Mouse (Mus musculus) thymus, postnatal 0 days (tissue): ENCODE data around the gene Nup62. TPM values are rescaled to one million over a fixed set of nuclear protein-coding genes. Genes with fewer than 3 reads are reported as not detected.
A peak's percentile ranks its signal among the peaks of the same experiment; 100 is the strongest.

Experiments used
- DNase-seq: peaks from one replicate; pipeline ENCODE4 v3.0.0-alpha.2; 2015; ENCODE audit warnings: low spot score
- polyA plus RNA-seq: library from polyadenylated mRNA; unstranded; fragments of >200 nt; fragmentation: Nextera tagmentation; extraction: Ambion mirVana; gene quantifications from 2 replicates; pipeline ENCODE4 v1.2.1, GENCODE M21; 2015

Gene Nup62
- polyA plus RNA-seq, 1 experiment from 2014 or later, result 88.1 TPM

- DNase-seq, result no peak
Observed at GRCm38 (mm10) chr7:44818751-44819235, 2.9 kb downstream of the Nup62 start.

DNA sequence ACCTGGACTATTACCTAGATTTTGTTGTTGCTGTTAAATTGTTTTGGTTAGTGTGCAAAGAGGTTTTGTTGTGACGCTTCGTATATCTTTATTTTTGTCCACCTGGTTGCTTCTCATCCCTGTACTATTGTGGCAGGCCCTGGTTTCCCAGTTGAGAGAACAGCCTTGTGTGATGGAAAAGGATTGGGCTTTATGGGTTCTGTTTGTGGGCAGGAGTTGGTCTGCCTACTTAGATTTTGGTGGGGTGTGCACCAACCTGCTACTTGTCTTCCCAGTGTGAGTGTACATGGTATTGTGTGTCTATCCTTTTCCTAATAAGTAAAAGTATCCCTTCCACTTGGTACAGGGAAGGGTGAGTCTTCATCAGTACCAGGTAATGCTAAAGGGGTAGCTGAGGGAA lies 3.5 kb downstream of the Nup62 start:
- DNase-seq, result no peak

GRCm38 (mm10) chr7:44819863-44820262 lies 4.0 kb downstream of the Nup62 start:
- DNase-seq, result no peak

- DNase-seq, result no peak
Observed at GRCm38 (mm10) chr7:44820525-44820924, 4.6 kb downstream of the Nup62 start.

DNA sequence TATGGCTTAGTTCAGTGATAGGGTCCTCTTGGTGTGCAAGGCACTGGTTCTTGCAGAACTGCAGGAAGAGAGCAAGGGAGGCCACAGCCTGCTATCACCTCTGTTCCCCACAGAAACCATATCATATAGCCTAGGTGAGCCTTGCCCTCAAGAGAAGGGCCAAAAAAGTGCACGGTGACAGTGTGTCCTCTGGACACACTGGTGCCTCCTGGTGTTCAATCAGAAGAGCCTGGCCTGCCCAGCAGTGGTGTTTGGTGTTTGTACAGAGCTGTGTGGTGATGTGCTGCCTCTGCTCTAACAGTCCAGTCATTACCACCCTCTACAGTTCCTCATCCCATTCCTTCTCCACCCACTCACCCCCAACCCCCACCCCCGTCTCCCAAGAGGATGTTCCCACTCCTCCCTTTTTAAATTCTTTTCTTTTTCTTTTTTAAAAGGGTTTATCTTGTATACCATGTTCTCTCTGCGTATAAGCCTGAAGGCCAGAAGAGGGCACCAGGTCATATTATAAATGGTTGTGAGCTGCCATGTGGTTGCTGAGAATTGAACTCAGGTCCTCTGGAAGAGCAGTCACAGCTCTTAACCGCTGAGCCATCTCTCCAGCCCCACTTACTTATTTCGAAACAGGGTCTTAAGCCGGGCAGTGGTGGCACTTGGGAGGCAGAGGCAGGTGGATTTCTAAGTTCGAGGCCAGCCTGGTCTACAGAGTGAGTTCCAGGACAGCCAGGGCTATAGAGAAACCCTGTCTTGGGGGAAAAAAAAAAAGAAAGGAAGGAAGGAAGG lies 6.0 kb downstream of the Nup62 start:
- no peak for DNase-seq

- peak; percentile 57 for DNase-seq
Observed at GRCm38 (mm10) chr7:44823409-44823808, 7.5 kb downstream of the Nup62 start.

DNA sequence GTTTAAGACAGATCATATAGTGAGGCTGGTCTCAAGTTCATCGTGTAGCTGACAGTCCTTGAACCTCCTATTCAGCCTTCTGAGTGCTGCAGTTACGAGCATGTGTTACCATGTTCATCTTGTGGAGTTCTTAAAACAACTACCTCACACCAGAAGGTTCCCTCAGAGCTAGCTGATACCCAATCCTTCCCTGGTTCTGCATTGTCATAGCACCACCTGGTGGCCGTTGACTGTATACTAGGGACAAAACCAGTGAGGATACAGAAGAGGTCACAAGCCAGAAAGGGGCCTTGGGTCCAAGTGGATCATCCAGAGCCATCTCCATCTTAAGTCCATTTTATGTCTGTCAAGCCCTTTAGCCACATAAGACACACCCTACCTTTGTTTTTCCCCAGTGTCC lies 9.0 kb downstream of the Nup62 start:
- DNase-seq, result peak; percentile 78

- DNase-seq, result no peak
Observed at GRCm38 (mm10) chr7:44826771-44827170, 10.9 kb downstream of the Nup62 start.

DNA sequence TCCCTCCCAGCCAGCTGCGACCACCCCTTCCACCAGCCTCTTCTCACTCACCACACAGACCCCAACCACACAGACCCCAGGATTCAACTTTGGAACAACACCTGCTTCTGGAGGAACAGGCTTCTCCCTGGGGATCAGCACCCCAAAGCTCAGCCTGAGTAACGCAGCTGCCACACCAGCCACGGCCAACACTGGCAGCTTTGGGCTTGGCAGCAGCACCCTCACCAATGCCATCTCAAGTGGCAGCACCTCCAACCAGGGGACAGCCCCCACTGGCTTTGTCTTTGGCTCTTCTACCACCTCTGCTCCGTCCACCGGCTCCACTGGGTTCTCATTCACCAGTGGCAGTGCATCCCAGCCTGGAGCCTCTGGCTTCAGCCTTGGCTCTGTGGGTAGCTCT lies 12.8 kb downstream of the Nup62 start:
- DNase-seq, result no peak

- no peak for DNase-seq
Observed at GRCm38 (mm10) chr7:44832763-44833162, 16.9 kb downstream of the Nup62 start.

DNA sequence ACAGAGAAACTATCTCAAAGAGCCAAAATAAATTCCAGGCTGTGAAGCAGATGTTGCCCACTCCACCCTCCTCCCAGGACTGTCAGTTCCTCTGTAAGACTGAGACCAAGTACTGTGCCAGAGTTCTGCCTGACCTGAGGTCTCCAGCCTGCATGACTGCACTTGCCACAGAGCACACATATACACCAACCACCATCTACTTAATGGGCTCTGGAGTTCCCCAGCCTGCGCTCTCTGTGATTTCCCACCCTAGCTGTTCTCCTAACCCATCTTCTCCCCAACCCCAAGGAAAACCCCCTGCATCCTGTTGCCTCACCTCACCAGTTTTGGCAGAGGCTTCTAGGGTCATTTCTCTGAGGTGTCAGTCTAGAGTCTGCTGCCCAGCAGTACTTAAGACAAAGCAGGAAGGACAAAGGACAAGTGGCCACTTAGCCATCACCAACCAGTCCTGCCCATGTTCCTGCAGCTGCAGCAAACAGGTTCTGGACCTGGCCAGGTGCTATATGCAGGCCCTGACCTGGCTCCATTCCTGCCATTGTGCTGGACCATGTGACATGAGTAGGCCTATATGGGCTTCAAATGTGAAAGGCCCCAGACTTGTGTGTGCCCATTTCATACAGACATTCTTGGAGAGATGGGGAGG lies 19.6 kb downstream of the Nup62 start:
- no peak for DNase-seq

- DNase-seq, result no peak
Observed at GRCm38 (mm10) chr7:44836016-44836404, 20.1 kb downstream of the Nup62 start.

- no peak for DNase-seq
Observed at GRCm38 (mm10) chr7:44836423-44837053, 20.6 kb downstream of the Nup62 start.

DNA sequence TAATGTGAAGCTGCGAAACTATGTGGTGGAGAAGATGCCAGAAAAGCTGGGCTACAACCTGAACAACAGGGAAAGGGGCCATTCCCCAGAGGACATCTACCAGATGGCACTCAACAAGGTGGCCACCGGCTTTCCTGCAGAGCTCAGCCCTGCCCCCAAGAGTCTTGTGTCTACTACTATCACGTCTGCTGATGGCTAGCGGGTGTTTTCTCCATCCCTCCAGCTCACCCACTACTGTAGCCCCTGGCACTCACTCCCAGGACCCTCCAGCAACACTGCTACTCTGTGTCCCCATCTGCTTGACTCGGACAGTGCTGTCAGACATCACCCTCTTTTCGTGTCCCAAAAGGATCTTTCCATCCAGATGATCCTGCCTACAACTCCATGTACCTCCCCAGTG lies 22.2 kb downstream of the Nup62 start:
- DNase-seq, result no peak

DNA sequence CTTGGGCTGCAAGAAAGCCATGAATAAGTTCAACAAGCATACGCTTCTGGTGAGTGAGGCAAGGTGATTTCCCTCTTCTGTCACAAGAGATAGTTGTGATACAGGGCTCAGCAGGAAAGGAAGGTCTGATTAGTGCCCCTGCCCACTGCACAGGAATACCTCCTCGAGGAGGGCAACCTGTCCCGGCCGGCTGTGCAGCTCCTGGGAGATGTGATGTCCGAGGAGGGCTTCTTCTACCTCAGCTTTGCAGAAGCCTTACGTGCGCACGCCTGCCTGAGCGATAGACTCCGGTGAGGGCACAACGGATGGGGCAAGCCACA lies 23.2 kb downstream of the Nup62 start:
- no peak for DNase-seq

DNA sequence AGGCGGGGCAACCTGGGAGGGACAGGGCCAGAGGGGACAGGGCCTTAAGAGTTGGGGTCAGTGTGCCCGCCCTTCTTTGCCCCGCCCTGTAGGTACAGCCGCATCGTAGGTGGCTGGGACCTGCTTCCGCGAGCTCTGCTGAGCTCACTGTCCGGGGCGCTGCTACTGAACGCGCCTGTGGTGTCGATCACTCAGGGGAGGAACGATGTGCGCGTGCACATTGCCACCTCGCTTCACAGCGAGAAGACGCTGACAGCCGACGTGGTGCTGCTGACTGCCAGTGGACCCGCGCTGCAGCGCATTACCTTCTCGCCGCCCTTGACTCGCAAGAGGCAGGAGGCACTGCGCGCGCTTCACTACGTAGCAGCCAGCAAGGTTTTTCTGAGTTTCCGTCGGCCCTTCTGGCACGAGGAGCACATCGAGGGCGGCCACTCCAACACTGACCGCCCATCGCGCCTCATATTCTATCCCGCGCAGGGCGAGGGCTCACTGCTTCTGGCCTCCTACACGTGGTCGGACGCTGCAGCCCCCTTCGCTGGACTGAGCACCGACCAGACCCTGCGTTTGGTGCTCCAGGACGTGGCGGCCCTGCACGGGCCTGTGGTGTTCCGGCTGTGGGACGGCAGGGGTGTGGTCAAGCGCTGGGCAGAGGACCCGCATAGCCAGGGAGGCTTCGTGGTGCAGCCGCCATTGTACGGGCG lies 23.8 kb downstream of the Nup62 start:
- peak; percentile 58 for DNase-seq

DNA sequence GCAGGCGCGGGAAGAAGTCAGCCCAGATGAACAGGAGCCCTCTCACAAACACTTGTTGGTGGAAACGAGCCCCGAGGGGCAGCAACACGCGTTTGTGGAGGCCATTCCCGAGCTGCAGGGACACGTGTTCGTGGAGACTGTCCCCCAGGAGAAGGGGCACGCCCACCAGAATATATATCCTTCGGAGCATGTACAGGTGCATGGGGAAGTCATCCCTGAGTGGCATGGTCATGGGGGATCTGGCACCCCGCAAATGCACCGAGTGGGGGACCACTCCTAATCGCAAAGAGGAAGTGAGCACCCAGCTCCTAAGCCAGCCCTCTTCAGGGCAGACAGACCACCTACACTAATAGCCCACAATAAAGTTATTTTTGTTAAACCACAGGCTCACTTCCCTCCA lies 24.5 kb downstream of the Nup62 start:
- no peak for DNase-seq

DNA sequence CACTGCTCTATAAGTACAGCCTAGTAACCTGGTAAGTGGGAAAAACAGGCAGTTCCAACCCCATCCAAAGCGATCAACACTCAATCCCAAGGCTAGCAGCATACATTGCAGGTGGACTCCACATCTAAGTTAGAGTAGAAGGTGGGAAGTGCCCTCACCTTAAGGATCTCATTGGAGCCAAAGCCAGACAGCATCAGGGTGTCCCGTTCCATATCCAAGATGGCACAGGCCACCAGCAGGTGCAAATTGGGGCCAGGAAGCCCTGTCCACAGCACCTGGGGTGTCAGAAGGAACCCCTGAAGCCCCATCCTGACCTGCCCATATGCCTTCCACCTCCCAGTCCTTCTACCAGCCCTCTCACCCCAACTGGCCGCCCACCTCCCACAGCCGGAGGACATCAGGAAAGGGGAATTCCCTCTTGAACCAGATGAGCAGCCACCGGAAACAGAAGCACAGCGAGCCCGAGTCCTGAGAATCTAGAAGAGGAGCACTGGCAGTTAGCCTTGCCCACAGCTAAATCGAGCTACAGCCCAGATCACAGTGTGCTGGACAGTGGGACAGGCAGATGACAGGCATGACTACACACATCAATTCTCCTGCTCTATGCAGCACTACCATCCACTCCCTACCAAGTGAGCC lies 26.1 kb downstream of the Nup62 start:
- DNase-seq, result no peak

GRCm38 (mm10) chr7:44845006-44845405 lies 29.1 kb downstream of the Nup62 start:
- DNase-seq, result no peak

- no peak for DNase-seq
Observed at GRCm38 (mm10) chr7:44846804-44847203, 30.9 kb downstream of the Nup62 start.

DNA sequence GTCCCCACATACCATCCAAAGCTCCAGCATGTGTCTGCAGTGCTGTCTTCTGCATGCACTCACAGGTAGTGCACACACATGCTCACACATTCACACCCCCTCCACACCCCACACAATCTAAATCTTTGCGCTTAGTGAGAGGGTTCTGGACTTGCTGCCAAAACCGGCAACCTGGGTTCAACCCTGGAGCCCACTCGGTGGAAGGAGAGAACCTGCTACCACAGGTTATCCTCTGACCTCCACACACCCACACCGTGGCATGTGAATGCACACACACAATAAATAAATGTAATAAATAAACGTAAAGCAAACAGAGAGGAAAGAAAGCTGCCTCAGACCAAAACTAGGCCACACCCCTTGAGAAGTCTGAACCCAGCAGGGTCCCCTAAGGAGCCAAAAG lies 31.9 kb downstream of the Nup62 start:
- no peak for DNase-seq
